Comparison of ENCODE assay signal across 23 mouse cellular contexts in genomic region chr7:81152826-81153225, GRCm38 (mm10). TPM values are rescaled to one million over a fixed set of nuclear protein-coding genes. Genes with fewer than 3 reads are reported as not detected.
"Had no signal": no experiment of that assay in that cellular context is flagged by ENCODE, and none has a peak within 500 bp of the region (broad histone marks: within the 10 kb centered on the region; RNA-seq: fewer than 3 reads in every experiment).

No protein-coding gene starts in this region.

- H3K4me2 ChIP-seq: lung, embryonic 14.5 days; midbrain, embryonic 12.5 days; neural tube, embryonic 13.5 days; neural tube, embryonic 15.5 days had no signal

- ATAC-seq: midbrain, embryonic 16.5 days had no signal

- H3K27me3 ChIP-seq: midbrain, embryonic 12.5 days; neural tube, embryonic 13.5 days; neural tube, embryonic 15.5 days had no signal

- H3K9ac ChIP-seq: lung, embryonic 14.5 days; midbrain, embryonic 12.5 days; neural tube, embryonic 13.5 days; neural tube, embryonic 15.5 days had no signal

- H3K36me3 ChIP-seq: midbrain, embryonic 10.5 days; midbrain, embryonic 12.5 days; neural tube, embryonic 13.5 days; neural tube, embryonic 15.5 days had no signal

- H3K4me3 ChIP-seq: midbrain, embryonic 10.5 days; midbrain, embryonic 12.5 days; myocyte; neural tube, embryonic 13.5 days; neural tube, embryonic 15.5 days had no signal

- H3K27ac ChIP-seq: midbrain, embryonic 10.5 days; midbrain, embryonic 12.5 days; neural tube, embryonic 13.5 days; neural tube, embryonic 15.5 days had no signal

- H3K9me3 ChIP-seq: midbrain, embryonic 12.5 days; neural tube, embryonic 13.5 days; neural tube, embryonic 15.5 days had no signal

- H3K4me1 ChIP-seq: midbrain, embryonic 10.5 days; midbrain, embryonic 12.5 days; neural tube, embryonic 13.5 days; neural tube, embryonic 15.5 days had no signal

- DNase-seq: lung, embryonic 14.5 days; lung, postnatal 10 days; lung, postnatal 4 days; midbrain, embryonic 14.5 days; retina, postnatal 1 day; right cerebral cortex, adult 18-20 months; right cerebral cortex, postnatal 25 days; right cerebral cortex, postnatal 4 days; spleen, adult 18-20 months; thymus, adult 18-20 months; thymus, postnatal 14 days; thymus, postnatal 36 days had no signal

RNA-seq across cellular contexts. Expression of gene Slc28a1, which starts 38.2 kb away (rescaled TPM):
- total RNA-seq: megakaryocyte, adult 5-6 weeks; megakaryocyte-erythroid progenitor cell, adult 5-6 weeks had no signal
- polyA plus RNA-seq: lung, embryonic 14.5 days; lung, embryonic 16.5 days; midbrain, embryonic 10.5 days; midbrain, embryonic 12.5 days; midbrain, embryonic 14.5 days; midbrain, embryonic 16.5 days; myocyte; neural tube, embryonic 11.5 days; neural tube, embryonic 13.5 days; stomach, embryonic 14.5 days had no signal
